Mouse (Mus musculus): ENCODE data around the gene Crybb3.

DNA sequence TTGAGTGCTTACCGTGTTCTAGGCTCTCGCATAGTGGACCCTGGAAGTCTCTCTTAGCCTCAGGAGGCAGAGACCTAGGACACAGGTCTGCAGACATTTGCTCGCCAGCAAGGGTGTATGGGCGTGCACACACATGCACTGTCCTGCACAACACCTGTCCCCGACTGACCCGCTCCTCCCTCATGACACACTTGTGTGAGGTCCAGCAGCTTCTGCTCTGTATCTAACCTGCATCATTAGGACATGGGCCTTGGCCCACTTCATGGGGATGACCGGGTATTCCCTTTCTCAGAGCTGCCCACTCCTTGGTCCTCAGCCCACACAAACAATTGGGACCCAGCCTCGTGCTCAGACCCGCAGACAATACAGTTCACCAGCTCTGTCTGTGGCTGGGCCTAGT, 364 bp downstream of the Crybb3 start:
- TF ChIP-seq ETS1 (conservative IDR thresholded peaks at IDR 0.05; ENCODE audit: low read depth, low read length) (no peak), CTCF (conservative IDR thresholded peaks at IDR 0.05 in 1 of 2, IDR thresholded peaks at IDR 0.05 in 1 of 2; ENCODE audit: low read depth in 2 of 2, low read length in 2 of 2) (no peak), MAFK (IDR thresholded peaks at IDR 0.05; ENCODE audit: insufficient replicate concordance, low read length) (no peak), POLR2A (IDR thresholded peaks at IDR 0.05; ENCODE audit: low read depth, low read length) (no peak), MAZ (IDR thresholded peaks at IDR 0.05; ENCODE audit: low read depth, low read length) (no peak), CHD2 (IDR thresholded peaks at IDR 0.05; ENCODE audit: low read length) (no peak), MYC (IDR thresholded peaks at IDR 0.05; ENCODE audit: low read depth, low read length) (no peak), TBP (conservative IDR thresholded peaks at IDR 0.05; ENCODE audit: low read depth, low read length) (no peak), HCFC1 (IDR thresholded peaks at IDR 0.05; ENCODE audit: low read depth, low read length) (no peak), USF1 (IDR thresholded peaks at IDR 0.05; ENCODE audit: low read depth, low read length) (no peak), EP300 (IDR thresholded peaks at IDR 0.05; ENCODE audit: low read length) (no peak), MXI1 (IDR thresholded peaks at IDR 0.05; ENCODE audit: low read depth, low read length) (no peak)
